Mouse (Mus musculus) thymus, adult 2 months (tissue): ENCODE results near the gene Aig1. TPM values are rescaled to one million over a fixed set of nuclear protein-coding genes. Genes with fewer than 3 reads are reported as not detected.

Experiments used
- DNase-seq: peaks from one replicate; pipeline ENCODE4 v3.0.0; 2021
- H3K27ac ChIP-seq: fragments of 200-500 bp; 2 replicates; pipeline ENCODE4 v1.5.1; 2012; ENCODE audit warnings: low read length, control low read depth; ENCODE audit not compliant: control insufficient read depth, insufficient read depth
- H3K27me3 ChIP-seq: fragments of 200-500 bp; 2 replicates; pipeline ENCODE4 v1.6.1; 2012; ENCODE audit warnings: mild to moderate bottlenecking, low read length, moderate library complexity, mixed read lengths; ENCODE audit not compliant: control insufficient read depth, insufficient read depth
- H3K36me3 ChIP-seq: fragments of 200-500 bp; 2 replicates; pipeline ENCODE4 v1.6.1; 2012; ENCODE audit warnings: mild to moderate bottlenecking, low read length, moderate library complexity; ENCODE audit not compliant: control insufficient read depth, insufficient read depth
- H3K4me1 ChIP-seq: fragments of 200-500 bp; replicated peaks from 2 replicates; pipeline ENCODE4 v1.6.1; 2012; ENCODE audit warnings: low read length; ENCODE audit not compliant: control insufficient read depth, insufficient read depth
- H3K4me3 ChIP-seq: fragments of 200-500 bp; 2 replicates; pipeline ENCODE4 v1.5.1; 2012; ENCODE audit warnings: mild to moderate bottlenecking, low read length, control low read depth, moderate library complexity; ENCODE audit not compliant: control insufficient read depth, insufficient read depth
- CTCF ChIP-seq: fragments of 200-500 bp; IDR thresholded peaks from 2 replicates; pipeline ENCODE4 v1.5.1; 2012; ENCODE audit warnings: mild to moderate bottlenecking, control low read depth, low read length, moderate library complexity, borderline replicate concordance; ENCODE audit not compliant: control insufficient read depth, poor library complexity, insufficient read depth; ENCODE audit errors: extremely low read depth
- POLR2A ChIP-seq: fragments of 200-500 bp; IDR thresholded peaks from 2 replicates; pipeline ENCODE4 v1.6.1; 2012; ENCODE audit warnings: mild to moderate bottlenecking, low read length, control low read depth, moderate library complexity; ENCODE audit not compliant: control insufficient read depth, poor library complexity, insufficient read depth; ENCODE audit errors: extremely low read depth
- WGBS: fragments of 180-500 bp; shearing (Covaris S2); methylation state at CpG from one replicate; pipeline ENCODE4 v1.1.7; 2018; 5-methylcytosine and 5-hydroxymethylcytosine counted together
- polyA plus RNA-seq: library from polyadenylated mRNA; depleted of rRNA; stranded (reverse); fragments of >200 nt; gene quantifications from 2 replicates; pipeline ENCODE4 v1.2.3, GENCODE M21; 2012

The Aig1 gene
- polyA plus RNA-seq, 1 experiment = 26.5 TPM

GRCm38 (mm10) chr10:13882975-13883875 lies 14.4 kb upstream of the Aig1 start:
- H3K4me3 ChIP-seq = no peak overlapping the region
- no peak for DNase-seq
- no peak for TF ChIP-seq POLR2A
- TF ChIP-seq CTCF = no peak
- H3K27me3 ChIP-seq = no peaks in the 10 kb centered on the region
- WGBS = 94% methylated on average over 10 of the region's 10 CpGs
- H3K27ac ChIP-seq = no peak overlapping the region
- no peaks in the 10 kb centered on the region for H3K36me3 ChIP-seq
- H3K4me1 ChIP-seq = no peaks in the 10 kb centered on the region

- Histone ChIP-seq H3K36me3 (no peaks in the 10 kb centered on the region), H3K27ac (no peak overlapping the region), H3K4me3 (no peak overlapping the region), H3K4me1 (no peaks in the 10 kb centered on the region), H3K27me3 (no peaks in the 10 kb centered on the region)
- DNase-seq = peak; percentile 40
- WGBS = 71% methylated on average over 9 of the region's 9 CpGs
- TF ChIP-seq CTCF (no peak), POLR2A (no peak)
Measured at GRCm38 (mm10) chr10:13882490-13882889, 13.7 kb upstream of the Aig1 start.

GRCm38 (mm10) chr10:13878696-13879095 lies 9.9 kb upstream of the Aig1 start:
- no peaks in the 10 kb centered on the region for H3K27me3 ChIP-seq
- no peak for DNase-seq
- H3K36me3 ChIP-seq = no peaks in the 10 kb centered on the region
- no peaks in the 10 kb centered on the region for H3K4me1 ChIP-seq
- WGBS = 93% methylated on average over 4 of the region's 4 CpGs
- H3K4me3 ChIP-seq = no peak overlapping the region
- no peak for TF ChIP-seq CTCF
- TF ChIP-seq POLR2A = no peak
- H3K27ac ChIP-seq = no peak overlapping the region

GRCm38 (mm10) chr10:13875038-13875420 lies 6.2 kb upstream of the Aig1 start:
- TF ChIP-seq POLR2A (no peak), CTCF (no peak)
- H3K27me3 ChIP-seq = no peaks in the 10 kb centered on the region
- H3K27ac ChIP-seq = no peak overlapping the region
- H3K4me1 ChIP-seq = no peaks in the 10 kb centered on the region
- no peaks in the 10 kb centered on the region for H3K36me3 ChIP-seq
- DNase-seq = no peak
- H3K4me3 ChIP-seq = no peak overlapping the region
- WGBS = 90% methylated on average over 4 of the region's 4 CpGs

- TF ChIP-seq POLR2A (no peak), CTCF (no peak)
- Histone ChIP-seq H3K4me1 (no peaks in the 10 kb centered on the region), H3K27ac (no peak overlapping the region), H3K27me3 (no peaks in the 10 kb centered on the region), H3K36me3 (no peaks in the 10 kb centered on the region), H3K4me3 (no peak overlapping the region)
- WGBS = 82% methylated on average over 10 of the region's 10 CpGs
- no peak for DNase-seq
Measured at GRCm38 (mm10) chr10:13874301-13875037, 5.7 kb upstream of the Aig1 start.

GRCm38 (mm10) chr10:13870531-13870930 lies 1.8 kb upstream of the Aig1 start:
- Histone ChIP-seq H3K4me1 (peaks cover 5% of the 10 kb centered on the region), H3K36me3 (no peaks in the 10 kb centered on the region), H3K27me3 (no peaks in the 10 kb centered on the region), H3K4me3 (no peak overlapping the region), H3K27ac (no peak overlapping the region)
- no peak for TF ChIP-seq CTCF
- TF ChIP-seq POLR2A = no peak
- DNase-seq = no peak
- 71% methylated on average over 3 of the region's 3 CpGs for WGBS
